Mouse (Mus musculus) mature B cell (primary cell): ENCODE measurements around the gene Npdc1.

Source experiments
- in situ Hi-C: fragments of 300-500 bp; cut with MboI; formaldehyde crosslinking; loops from 2 replicates; pipeline ENCODE4 v1.14.3; 2019

Gene Npdc1

DNA sequence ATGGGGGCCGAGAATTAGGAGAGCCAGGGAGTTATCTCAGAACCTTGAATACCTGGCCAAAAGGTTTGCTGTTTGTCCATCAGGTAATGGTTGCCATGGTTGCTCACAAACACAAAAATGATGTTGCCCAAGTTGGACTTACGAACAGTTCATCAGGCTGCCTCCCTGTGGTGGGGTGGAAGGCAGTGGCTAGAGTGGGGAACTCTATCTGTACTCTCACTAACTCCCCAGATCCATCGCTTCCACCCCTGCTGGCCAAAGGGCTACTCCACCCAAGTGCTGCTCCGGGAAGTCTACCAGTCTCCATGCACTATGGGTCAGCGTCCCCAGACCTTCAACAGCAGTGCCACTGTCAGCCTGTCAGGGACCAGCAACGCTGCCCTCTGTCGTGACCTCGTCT lies at the start of gene Npdc1:
Gene Npdc1 (plus strand): TSS at position 301 of the 400 bp plus-strand sequence.
- in situ Hi-C loops, result no loop called here

GRCm38 (mm10) chr2:25349499-25349898 lies 49.7 kb upstream of the Npdc1 start:
- in situ Hi-C loops, result no loop called here

- in situ Hi-C loops, result no loop called here
These were observed 48.5 kb upstream of the Npdc1 start for GRCm38 (mm10) chr2:25350701-25351100.

GRCm38 (mm10) chr2:25354211-25354610 lies 44.9 kb upstream of the Npdc1 start:
- in situ Hi-C loops, result no loop called here

DNA sequence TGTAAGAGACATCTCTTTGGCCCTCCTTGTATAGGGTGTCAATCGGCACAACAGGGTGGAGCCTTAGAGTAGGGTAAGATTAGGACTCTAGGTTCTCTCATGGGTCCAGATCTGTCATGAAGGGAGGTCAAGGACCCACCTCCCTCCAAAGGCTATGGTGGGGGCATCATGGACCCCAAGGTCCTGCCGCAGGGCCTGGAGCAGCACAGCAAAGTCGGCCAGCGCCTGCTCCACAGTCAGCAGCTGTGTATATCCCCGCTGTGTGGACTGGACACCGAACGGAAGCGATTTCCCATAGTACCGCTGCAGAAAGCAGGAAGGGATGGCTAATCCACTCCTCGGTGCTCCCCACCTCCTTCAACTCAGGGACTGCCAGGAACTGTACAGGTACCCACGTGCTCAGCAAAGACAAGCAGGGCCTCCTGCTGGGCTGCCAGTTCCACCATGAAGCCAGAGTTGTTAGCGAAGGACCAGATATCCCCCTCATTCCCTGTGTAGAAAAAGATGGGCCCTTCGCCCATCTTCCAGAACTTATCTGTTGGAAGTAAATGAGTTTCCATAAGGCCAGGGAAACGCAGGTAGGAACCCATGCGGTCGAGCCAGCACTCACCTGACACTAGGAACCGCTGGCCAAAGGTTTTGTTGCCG lies 43.6 kb upstream of the Npdc1 start:
- in situ Hi-C loops, result no loop called here

GRCm38 (mm10) chr2:25356208-25357079 lies 42.7 kb upstream of the Npdc1 start, which contains the start of gene Dpp7:
Gene Dpp7 (minus strand): TSS chr2:25356359.
- in situ Hi-C loops, result no loop called here

DNA sequence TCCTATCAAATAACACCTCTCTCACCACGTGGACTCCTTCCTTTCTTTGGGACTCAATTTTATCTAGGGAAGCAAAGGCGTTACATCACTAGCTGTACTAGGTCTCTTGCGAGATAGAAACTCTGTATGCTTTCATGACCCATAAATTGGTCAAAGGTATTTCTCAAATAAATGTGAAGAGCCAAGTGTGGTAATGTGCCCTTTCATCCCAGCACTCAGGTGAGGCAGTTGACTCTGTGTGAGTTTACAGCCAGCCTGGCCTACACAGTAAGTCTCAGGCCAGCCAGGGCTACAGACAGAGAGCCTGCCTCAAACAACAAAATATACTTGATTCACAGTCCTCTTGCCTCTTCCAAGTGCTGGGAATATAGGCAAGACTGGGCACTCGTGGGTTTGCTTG lies 39.3 kb upstream of the Npdc1 start:
- in situ Hi-C loops, result no loop called here

DNA sequence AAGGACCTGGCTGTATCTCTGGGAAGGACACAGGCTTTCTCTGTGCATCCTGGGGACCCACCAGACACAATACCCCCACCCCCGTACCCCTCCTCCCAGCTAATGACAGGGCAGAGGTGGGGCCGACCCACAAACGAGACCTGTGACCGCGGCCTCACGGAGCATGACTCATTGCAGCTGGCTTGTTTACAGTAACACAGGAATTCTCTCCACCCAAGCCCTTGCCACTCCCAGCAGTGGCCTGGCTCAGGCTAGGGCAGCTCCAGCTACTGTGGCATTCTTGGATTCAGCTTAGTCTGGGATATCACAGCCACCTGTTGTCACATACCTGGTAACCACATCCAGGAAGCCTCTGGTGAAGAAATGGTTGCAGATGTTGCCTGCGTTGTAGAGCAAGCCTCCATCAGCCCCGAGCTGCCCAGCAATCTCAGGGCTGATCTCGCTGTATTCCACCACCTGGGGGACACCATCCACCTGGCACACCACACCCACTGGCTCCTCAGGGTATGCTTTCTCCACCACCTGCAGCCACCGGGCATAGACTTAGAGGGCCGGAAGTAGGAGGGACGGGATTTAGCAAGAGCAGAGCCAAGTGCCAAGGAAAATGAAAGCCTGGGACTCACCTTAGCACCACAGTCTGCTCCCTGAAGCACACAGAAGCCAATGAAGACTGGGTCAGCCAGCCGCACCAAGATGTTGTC lies 35.5 kb upstream of the Npdc1 start:
- in situ Hi-C loops, result no loop called here

DNA sequence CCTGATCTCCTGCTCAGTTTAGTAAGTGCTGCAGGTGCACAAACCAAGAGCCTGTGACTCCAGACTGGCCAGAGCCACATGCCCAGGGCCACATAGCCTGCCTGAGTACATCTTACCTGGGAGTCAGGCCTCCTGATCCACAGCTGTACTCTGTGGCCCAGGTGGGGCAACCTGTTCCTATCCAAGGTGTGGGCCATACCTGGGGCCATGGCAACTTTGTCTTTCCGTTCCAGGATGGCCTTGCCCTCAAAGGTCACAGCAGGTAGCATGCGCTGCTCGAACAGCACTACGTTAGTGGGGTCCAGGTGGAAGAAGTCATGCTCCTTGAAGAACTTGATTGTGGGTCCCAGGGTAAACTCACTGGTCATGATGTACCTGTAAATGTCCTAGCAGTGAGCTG lies 34.8 kb upstream of the Npdc1 start:
- in situ Hi-C loops, result no loop called here

GRCm38 (mm10) chr2:25364761-25365090 lies 34.4 kb upstream of the Npdc1 start:
- in situ Hi-C loops, result no loop called here

GRCm38 (mm10) chr2:25365091-25365761 lies 33.9 kb upstream of the Npdc1 start, which contains the start of gene Uap1l1:
Gene Uap1l1 (minus strand): TSS chr2:25365682.
- in situ Hi-C loops, result no loop called here

- in situ Hi-C loops, result no loop called here
These were observed 29.2 kb upstream of the Npdc1 start for GRCm38 (mm10) chr2:25369996-25370395.

DNA sequence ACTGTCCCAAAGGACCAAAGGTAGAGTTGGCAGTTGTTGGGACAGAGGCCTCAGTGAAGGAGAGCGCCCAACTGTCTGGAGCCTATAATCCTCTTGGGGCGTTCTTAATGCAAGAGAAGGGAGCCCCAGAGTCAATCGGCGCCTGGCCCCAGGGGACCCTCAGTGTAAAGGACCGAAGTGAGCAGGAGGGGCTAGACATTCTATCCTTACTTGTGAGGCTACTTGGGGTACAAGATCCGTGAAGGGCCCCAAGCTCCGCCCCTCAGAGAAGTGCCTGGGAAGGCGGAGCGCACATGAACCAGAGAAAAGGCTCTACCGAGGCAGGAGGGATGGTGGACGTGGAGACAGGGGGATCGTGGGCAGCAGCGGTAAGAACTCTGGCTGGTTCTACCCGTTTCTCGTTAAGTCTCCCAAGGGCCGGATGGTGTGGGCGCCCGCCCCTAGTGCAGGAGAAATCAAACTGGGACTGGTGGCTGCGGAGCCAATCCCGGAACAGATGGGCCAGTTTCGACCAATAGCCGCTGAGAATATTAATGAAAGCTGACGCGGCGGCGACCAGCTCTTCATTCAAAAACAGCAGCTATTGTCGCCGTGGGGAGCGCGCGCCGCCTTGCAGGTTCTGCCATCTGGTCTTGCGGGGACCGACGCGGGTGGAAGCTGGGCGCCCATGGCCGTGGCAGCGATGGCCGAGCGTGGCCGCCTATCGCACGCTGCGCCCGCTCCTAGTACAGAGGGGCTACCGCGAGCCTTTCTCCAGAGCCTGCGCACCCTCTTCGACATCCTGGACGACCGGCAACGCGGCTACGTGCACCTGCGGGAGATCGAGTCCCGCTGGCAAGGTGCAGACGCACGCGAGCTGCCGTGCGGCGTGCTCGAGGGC lies 27.1 kb upstream of the Npdc1 start, which contains the start of gene Sapcd2:
Gene Sapcd2 (plus strand): TSS at position 558 of the 880 bp plus-strand sequence.
- in situ Hi-C loops, result no loop called here

DNA sequence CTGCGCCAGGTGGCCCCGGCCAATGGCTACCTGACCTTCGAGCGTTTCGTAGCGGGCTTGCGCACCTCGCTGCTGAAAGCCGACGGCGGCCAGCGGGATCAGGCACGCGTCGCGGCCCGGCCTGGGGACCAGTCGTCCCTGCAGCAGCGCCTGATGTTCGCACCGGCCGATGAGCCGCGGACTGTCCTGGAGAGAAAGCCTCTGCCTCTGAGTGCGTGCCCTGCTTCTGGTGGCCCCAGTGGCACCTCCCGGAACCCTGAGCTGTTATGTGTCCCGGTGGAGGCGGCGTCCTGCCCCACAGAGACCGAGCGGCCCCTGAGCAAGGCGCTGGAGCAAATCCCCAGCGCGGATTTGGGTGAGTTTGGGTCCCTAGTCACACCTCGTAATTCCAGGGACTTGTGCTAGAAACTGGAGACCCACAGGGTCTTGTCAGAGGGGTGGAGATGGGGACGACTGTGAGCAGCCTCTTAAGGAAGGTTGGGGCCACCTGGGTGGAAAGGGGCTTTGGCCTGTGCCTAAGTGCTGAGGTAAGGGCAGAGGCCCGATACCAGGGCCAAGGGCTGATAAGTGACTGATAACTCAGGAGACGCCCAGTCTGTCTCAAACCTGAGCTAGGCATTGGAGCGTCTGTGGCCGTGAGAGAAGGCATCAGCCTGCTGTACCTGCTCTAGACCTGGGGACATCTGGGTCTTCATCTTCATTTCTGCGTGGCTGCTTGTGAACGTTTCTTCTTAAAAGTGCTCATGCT lies 26.3 kb upstream of the Npdc1 start:
- in situ Hi-C loops, result no loop called here

- in situ Hi-C loops, result no loop called here
These were observed 25.7 kb upstream of the Npdc1 start for GRCm38 (mm10) chr2:25373431-25373830.

GRCm38 (mm10) chr2:25376589-25376988 lies 22.6 kb upstream of the Npdc1 start:
- in situ Hi-C loops, result no loop called here

DNA sequence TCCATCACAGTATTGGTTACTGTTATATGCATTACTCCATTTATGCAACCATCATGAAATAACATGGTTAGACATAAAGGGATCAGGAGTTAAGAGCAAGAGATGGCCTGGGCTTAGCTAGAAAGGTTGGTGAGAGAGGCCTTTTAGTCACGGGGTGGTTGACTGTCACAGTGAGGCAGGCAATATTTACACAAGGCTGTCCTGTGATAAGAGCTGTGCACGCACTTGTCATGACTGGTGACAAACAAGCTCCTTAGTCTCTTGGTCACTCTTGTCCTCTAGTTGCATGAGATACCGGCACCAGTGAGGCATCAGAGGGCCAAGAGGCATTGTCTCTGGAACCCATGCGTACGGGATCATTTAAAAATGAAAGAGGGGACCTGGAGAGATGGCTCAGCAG lies 14.7 kb upstream of the Npdc1 start:
- in situ Hi-C loops, result no loop called here

- in situ Hi-C loops, result no loop called here
These were observed 7.9 kb upstream of the Npdc1 start for GRCm38 (mm10) chr2:25391266-25391665.

GRCm38 (mm10) chr2:25394281-25395221 lies 4.6 kb upstream of the Npdc1 start:
- in situ Hi-C loops, result no loop called here
